Mouse (Mus musculus) layer of hippocampus, postnatal 10 days (tissue): ENCODE measurements around the gene Rnft2. TPM values are rescaled to one million over a fixed set of nuclear protein-coding genes. Genes with fewer than 3 reads are reported as not detected.

ENCODE experiments used
- DNase-seq, 2 experiments: peaks; one replicate each; pipeline ENCODE4 v3.0.0; 2021; ENCODE audit warnings: low spot score in 2 of 2
- total RNA-seq, 2 experiments: library from RNA; stranded (reverse); gene quantifications; 2 replicates each; pipeline ENCODE4 v1.2.3; 2021

Gene Rnft2
- total RNA-seq, 2 experiments from 2014 or later, result 85.9 to 91.1 TPM

DNA sequence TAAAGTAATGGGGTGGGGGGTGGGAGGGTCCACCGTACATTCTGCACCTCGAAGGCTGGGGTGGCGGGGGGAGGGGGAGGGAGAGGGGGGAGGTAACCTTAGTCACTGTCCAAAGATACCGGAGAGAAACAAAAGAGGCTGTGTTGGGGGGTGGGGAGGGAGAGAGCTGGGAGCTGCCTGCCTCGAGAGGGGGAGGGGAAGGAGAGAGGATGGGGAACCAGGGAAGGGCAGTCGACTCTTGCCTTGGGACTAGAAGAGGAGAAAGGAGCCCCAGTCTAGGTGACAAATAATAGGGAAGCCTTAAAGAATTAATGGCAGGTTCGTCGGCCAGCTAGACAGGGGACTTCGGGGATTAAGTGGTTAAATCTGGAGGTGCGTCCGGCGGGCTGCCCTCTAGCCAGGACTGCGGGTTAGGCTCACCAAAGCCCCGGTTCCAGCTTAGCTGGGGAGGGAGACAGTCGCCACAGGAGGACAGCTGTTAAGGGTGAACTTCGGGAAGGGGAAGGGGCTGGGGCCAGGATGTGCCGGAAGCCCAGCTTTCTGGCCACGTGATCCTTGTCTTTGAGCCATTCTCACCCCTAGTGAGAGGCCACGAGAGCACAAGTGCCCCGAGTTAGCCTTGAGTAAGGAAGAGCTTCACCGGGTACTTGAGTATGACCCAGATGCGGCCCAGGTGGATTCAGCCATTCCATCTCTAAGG is 70.5 kb downstream of the Rnft2 start:
- no peak for DNase-seq

GRCm38 (mm10) chr5:118172078-118172723 is 72.7 kb downstream of the Rnft2 start:
- no peak for DNase-seq

DNA sequence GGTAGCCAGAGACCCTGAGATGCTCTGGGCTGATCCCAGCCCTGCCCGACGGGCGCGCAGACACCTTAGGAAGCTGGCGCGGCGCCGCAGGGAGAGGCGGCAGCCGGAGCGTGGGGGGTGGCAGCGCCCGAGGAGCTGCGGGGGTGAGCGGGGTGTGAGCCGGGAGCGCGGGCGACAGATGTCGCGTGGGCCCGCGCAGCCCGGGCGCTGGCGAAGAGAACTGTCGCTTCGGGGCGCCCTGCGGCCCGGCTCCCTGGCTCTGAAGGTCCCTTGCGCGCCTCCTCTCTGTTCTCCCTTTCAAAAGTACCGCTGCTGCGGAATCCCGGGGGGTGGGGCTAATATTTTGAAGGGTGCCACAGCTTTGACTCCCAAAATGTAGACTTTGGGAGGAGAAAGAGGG is 73.3 kb downstream of the Rnft2 start:
- peak; percentile 23 to 45 for DNase-seq

GRCm38 (mm10) chr5:118170888-118171529 is 73.9 kb downstream of the Rnft2 start:
- DNase-seq, result peak in 1 of 2 experiments; percentile 32

DNA sequence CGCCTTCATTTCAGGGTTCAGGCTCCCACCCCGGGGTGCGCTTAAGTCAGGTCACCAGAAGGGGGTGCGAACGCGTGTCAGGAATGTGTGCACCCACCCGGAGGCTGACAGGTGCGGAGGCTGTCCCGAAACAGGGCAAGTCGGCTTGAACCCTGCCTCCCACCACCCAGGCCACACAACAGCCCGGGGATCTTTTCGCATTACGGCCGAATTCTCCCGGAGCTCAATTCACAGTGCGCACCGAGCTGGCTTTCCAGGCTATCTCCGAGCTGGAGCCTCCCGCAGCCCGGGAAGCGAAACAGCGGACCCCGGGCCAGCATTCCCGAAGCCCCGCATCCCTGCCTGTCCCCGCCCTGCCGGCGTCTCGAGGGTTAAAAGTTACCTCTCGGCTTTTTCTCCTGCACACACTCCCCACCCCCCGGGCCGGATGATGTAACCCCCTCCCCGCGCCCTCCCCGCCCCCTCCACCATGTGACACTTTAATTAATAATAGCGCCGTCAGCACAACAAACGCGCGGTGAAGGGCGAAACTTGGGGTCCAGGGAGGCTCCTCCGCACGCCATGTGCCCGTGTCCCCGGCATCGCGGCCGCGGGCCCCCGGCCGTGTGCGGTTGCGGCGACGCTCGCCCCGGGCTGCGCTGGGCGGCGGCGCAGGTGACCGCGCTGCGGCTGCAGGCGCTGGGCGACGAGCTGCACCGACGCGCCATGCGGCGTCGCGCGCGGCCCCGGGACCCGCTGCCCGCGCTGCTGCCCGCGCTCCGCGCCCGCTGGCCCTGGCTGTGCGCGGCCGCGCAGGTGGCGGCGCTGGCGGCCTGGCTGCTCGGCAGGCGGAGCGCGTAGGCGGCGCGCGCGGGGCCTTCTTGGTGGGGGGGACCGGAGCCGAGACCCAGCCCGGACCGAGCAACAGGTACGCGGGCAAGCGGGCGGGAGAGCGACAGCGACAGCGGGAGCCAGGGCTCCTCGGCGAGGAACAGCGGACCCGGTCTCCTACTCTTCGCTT is 75.4 kb downstream of the Rnft2 start:
- DNase-seq, result peak; percentile 50 to 69

GRCm38 (mm10) chr5:118167561-118167995 is 77.3 kb downstream of the Rnft2 start:
- peak; percentile 42 to 65 for DNase-seq

DNA sequence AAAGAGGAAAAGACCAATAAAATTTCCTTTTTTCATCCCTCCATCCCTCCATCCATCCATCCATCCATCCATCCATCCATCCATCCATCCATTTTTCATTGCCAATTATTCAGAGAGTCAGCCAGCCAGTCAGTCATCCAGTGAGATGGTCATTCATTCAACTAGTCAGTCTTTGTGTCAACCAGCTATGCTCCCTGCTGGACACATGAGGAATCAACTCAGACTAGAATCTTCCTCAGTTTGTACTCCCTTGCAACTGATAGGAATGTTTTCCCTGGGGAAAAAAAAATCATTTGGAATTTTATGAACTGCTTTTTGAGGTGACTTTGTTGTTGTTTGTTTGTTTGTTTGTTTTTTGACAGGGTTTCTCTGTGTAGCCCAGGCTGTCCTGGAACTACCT is 79.5 kb downstream of the Rnft2 start:
- DNase-seq, result no peak

DNA sequence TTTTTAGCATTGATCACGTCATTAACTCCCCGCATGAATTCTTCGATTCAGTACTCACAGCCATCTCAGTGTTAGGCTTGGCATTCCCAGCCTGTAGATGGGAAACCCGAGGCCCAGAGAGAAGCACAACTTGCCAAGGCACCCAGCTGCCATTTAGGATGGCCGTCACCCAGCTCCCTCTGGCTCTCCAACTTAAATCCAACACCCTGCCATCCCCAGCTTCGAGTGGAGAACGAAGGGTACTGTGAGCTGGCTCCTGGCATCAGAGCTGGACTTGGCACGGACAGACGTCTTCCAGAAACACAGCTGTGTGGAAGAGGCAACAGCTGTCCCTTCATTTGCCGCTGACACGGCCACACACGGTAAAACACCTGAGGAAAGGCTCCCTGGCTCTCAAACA is 80.3 kb downstream of the Rnft2 start, which contains the start of gene Hrk:
TSS of gene Hrk (plus strand) at position 68 of the 400 bp plus-strand sequence.
- DNase-seq, result peak; percentile 52 to 53

- no peak for DNase-seq
Observed at GRCm38 (mm10) chr5:118160691-118161090, 84.2 kb downstream of the Rnft2 start.

DNA sequence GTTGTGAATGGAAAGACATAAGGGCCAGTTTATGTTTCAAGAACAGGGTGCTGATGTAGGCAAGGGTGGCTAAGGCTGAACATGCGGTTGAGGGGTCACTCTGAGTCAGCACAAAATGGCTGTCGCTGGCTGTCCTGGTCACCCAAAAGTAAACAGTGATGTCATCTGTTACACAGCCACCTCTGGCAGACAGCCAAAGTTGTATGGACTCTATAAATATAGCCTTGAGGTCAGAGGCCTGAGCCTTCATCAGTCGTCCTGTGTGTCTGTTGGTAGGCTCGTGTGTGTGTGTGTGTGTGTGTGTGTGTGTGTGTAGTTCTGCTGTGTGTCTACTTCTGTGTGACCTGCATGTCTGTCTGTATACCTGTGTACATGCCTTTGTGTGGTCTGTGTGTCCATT is 87.9 kb downstream of the Rnft2 start:
- no peak for DNase-seq

DNA sequence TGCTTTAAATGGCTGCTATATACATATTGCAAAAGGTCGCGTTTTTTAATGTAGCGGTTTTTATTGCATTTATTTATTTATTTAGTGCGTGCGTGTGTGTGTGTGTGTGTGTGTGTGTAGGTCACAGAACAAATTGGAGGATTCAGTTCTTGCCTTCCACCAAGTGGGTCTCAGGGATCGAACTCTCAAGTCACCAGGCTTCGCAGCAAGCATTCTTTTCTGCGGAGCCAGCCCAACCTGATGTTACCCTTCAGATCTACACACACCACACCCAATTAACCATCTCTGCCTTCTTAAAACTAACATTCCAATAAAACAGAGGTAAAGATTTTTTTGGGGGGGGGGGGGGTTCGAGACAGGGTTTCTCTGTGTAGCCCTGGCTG is 89.4 kb downstream of the Rnft2 start:
- DNase-seq, result no peak

DNA sequence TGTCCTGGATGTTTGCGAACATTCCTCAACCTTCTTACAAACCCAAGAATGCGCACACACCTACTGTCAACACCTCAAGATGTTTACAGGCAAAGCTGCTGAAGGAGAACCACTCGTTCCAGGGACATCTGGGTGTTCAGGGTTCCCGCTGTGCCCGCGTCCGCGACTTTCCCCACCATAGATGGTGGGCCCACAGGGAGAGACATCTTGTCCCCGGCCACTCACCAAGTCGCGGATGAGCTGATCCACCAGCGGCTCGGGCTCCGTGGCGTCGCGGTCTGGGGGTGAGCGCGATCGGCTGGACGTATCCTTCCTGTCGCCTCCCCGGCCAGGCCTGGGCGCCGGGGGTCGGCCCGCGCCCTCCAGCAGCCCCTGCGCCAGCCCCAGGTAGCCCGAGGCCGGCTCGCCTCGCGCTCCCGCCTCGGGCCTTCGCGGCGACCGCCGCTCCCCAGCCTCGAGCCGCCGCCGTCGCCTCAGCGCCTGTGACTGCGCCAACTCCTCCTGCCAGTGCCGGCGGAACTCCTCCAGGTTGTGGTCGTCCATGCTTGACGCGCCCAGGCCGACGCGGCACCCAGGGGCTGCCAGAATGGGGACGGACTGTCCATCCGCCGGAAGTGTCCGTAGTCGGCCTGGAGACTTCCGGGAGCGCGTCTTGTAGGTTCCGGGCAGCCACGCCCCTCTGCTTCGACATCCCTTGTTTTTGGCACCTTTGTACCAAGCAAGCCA is 89.9 kb downstream of the Rnft2 start, which contains the start of gene Fbxw8:
TSS of gene Fbxw8 (minus strand) at position 626 of the 726 bp plus-strand sequence.
- peak; percentile 91 for DNase-seq

DNA sequence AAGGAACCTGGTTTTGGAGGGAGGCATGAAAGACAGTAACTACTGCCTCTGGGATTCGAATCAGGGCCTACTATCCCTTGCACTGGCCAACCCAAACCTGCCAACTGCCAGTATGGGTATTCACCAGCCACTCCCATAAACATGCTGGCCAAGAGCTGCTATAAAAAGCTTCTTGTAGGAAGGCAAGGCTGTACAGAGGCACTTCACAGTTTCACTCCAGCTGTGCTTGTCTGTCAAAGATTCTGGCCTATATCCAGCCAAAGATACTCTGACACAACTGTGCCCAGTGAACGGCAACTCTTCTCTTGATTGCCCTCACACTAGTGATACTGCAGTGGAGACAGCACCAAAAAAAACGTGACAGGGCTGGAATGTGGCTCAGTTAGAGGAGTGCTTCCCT is 95.2 kb downstream of the Rnft2 start:
- no peak for DNase-seq

GRCm38 (mm10) chr5:118147264-118147663 is 97.7 kb downstream of the Rnft2 start:
- DNase-seq, result no peak

DNA sequence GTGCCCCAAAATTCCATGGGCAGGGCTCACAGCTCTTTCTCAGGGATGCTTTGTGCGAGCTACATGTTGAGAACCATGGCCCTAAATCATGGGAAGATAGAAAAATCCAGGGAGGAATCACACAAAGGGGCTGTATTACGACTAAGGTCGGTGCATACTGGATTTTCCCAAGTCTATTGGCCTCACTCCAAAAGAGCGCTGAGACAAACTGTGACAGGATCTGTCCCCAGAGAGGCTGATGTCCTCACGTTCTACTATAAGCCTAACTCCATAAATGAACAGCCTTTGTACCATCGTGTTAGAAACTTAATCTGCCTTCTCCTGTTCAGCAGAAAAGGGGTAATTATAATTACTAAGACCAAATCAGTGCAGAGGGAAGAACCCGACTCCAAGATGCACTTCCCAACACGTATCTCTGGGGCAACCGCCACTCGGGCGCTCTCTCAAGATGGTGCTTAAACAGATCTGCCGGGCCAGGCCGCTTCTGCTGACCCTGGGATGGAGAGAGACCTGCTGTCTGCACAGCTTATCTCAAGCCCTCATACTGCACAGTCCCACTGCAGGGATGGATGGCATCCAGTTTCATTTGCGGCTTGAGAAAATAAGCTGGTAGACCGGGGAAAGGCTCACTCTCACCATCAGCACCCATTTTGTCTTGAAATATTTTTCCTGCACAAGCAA is 98.8 kb downstream of the Rnft2 start:
- DNase-seq, result no peak

DNA sequence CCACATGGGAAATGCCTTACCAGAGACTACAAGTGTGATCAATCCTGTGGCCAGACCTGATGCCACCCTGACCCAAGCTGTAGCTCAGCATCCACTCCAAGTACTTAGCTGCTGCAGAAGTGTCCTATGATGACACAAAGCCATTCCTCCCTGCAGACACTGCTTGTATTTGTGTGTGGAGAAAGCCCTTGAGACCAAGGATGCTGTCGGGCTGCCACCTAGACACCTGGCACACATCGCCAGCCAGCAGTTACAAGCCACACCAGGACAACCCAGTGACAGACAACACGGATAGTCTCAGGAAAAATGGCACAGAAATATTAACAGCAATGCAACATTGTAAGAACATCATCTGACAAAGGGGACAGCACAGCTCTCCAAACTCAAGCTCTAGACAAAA is 99.5 kb downstream of the Rnft2 start:
- DNase-seq, result no peak

GRCm38 (mm10) chr5:118144770-118145169 is 100.1 kb downstream of the Rnft2 start:
- no peak for DNase-seq

GRCm38 (mm10) chr5:118144327-118144726 is 100.6 kb downstream of the Rnft2 start:
- DNase-seq, result no peak

DNA sequence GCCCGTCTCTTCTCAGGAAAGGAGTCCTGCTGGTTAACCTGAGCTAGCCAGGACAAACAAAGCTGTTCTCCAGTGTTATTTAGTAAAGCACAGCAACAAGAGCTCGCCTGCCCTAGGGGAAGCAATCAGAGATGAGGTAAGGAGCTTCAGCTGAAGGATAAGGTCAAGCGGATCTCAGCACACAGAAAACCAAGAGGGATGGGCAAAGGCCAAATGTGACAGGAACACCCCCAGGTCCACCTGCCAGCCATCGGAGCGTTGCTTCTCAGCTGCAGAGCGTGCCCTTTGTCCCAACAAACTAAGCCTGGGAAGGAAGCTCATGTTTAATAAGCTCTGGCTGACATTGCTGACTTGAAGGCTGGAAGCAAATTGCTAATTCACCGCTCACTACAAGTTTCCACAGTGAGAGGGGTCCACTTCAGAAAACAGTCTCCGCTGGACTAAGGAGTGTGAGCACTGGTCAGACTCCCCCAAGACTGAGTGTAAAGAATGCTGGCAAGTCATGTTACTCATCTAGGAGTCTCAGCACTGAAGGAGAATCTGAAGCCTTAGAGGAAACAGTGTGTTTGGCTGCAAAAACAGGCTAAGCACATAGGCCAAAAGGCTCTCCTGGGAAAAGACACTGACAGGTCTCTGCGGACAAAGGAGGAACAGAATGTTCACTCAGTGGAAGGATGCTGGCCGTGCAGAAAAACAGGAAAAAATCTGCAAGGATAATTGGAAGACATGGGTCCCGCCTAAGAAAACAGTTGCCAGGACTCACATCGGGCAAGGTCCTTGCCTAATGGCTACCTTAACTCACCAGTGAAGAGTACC is 101.5 kb downstream of the Rnft2 start:
- DNase-seq, result no peak
